In genomic region chr5:122951913-122952641, GRCm38 (mm10) we compare ENCODE assay signal across 7 mouse cellular contexts. TPM values are rescaled to one million over a fixed set of nuclear protein-coding genes. Genes with fewer than 3 reads are reported as not detected.
DNase-seq lines count a peak whose midpoint lies in the region; ATAC-seq and TF ChIP-seq lines count a peak whose summit lies in the region.

No protein-coding gene starts in this region.

- 4% methylated on average over 57 of the region's 59 CpGs for WGBS in heart, embryonic 16.5 days
- 1% methylated on average over 57 of the region's 59 CpGs for WGBS in midbrain, embryonic 11.5 days
- 6% methylated on average over 59 of the region's 59 CpGs for WGBS in stomach, postnatal 0 days

- peaks cover 3% of the 10 kb centered on the region; the same call in 1 of the 2 replicates for H3K36me3 ChIP-seq in heart, embryonic 16.5 days (ENCODE audit: control insufficient read depth, insufficient read depth)
- H3K36me3 ChIP-seq in midbrain, embryonic 11.5 days (ENCODE audit: control insufficient read depth, insufficient read depth, low read length), result 0 out of 2 replicates have a peak, but pooled peaks cover 4% of the 10 kb centered on the region
- H3K36me3 ChIP-seq in stomach, postnatal 0 days (ENCODE audit: control insufficient read depth, insufficient read depth, low read length), result no peaks in the 10 kb centered on the region

- TF ChIP-seq EP300 in stomach, postnatal 0 days (optimal IDR thresholded peaks at IDR 0.05), result no peak

- peak overlapping the region; percentile 75 for H3K9ac ChIP-seq in heart, embryonic 16.5 days (ENCODE audit: low read length)
- peak overlapping the region; percentile 60 for H3K9ac ChIP-seq in midbrain, embryonic 11.5 days (ENCODE audit: low read length)
- H3K9ac ChIP-seq in stomach, postnatal 0 days (ENCODE audit: low read length), result peak overlapping the region; percentile 55

- ATAC-seq in heart, embryonic 16.5 days (replicated peaks; ENCODE audit: extremely low read depth, insufficient read depth, low FRiP score), result peak; percentile 16
- peak; percentile 22; the same call in 1 of the 2 replicates for ATAC-seq in midbrain, embryonic 11.5 days (ENCODE audit: low FRiP score)
- ATAC-seq in stomach, postnatal 0 days (ENCODE audit: low FRiP score, low TSS enrichment), result peak; percentile 45

- H3K27me3 ChIP-seq in heart, embryonic 16.5 days (ENCODE audit: control insufficient read depth, insufficient read depth, low read length), result peaks cover 6% of the 10 kb centered on the region
- H3K27me3 ChIP-seq in midbrain, embryonic 11.5 days (ENCODE audit: control insufficient read depth, insufficient read depth, low read length), result peaks cover 15% of the 10 kb centered on the region
- H3K27me3 ChIP-seq in stomach, postnatal 0 days (ENCODE audit: control insufficient read depth, insufficient read depth, low read length), result no peaks in the 10 kb centered on the region

- peak overlapping the region; percentile 98 for H3K4me2 ChIP-seq in heart, embryonic 16.5 days (ENCODE audit: low read depth, low read length)
- peak overlapping the region; percentile 72 for H3K4me2 ChIP-seq in midbrain, embryonic 11.5 days
- H3K4me2 ChIP-seq in stomach, postnatal 0 days (replicated peaks; ENCODE audit: low read depth), result peak overlapping the region; percentile 82

- H3K4me3 ChIP-seq in heart, embryonic 16.5 days (ENCODE audit: low read length), result peak overlapping the region; percentile 61
- peak overlapping the region; percentile 36 for H3K4me3 ChIP-seq in midbrain, embryonic 11.5 days (ENCODE audit: low read depth, low read length)
- peak overlapping the region; percentile 37 for H3K4me3 ChIP-seq in stomach, postnatal 0 days (ENCODE audit: low read depth, low read length)

- peak; percentile 70 to 72 for DNase-seq in B cell, adult 2 months
- DNase-seq in CD4-positive helper T cell, adult 2 months (ENCODE audit: low read depth, low spot score), result peak; percentile 68
- peak; percentile 49 to 59 for DNase-seq in cerebellum, postnatal 25 days
- peak; percentile 31 to 53 for DNase-seq in kidney, postnatal 36 days
- DNase-seq in midbrain, embryonic 11.5 days (ENCODE audit: low spot score, missing footprints), result peak; percentile 93
- DNase-seq in stomach, postnatal 0 days (ENCODE audit: low spot score), result peak; percentile 49

- peak; percentile 9; the same call in 1 of the 2 replicates for TF ChIP-seq CTCF in stomach, postnatal 0 days (IDR thresholded peaks at IDR 0.05; ENCODE audit: low read depth)

- H3K9me3 ChIP-seq in heart, embryonic 16.5 days (replicated peaks; ENCODE audit: control insufficient read depth, low read length), result no peaks in the 10 kb centered on the region
- no peaks in the 10 kb centered on the region for H3K9me3 ChIP-seq in midbrain, embryonic 11.5 days (ENCODE audit: control insufficient read depth, low read length)
- no peaks in the 10 kb centered on the region for H3K9me3 ChIP-seq in stomach, postnatal 0 days (ENCODE audit: control insufficient read depth, low read length)

- H3K27ac ChIP-seq in heart, embryonic 16.5 days (ENCODE audit: low read length), result peak overlapping the region; percentile 94
- H3K27ac ChIP-seq in midbrain, embryonic 11.5 days (ENCODE audit: low read depth, low read length), result no peak overlapping the region
- no peak overlapping the region for H3K27ac ChIP-seq in stomach, postnatal 0 days (replicated peaks)

- peaks cover 18% of the 10 kb centered on the region for H3K4me1 ChIP-seq in heart, embryonic 16.5 days (ENCODE audit: control insufficient read depth, insufficient read depth, low read length)
- peaks cover 27% of the 10 kb centered on the region for H3K4me1 ChIP-seq in midbrain, embryonic 11.5 days (ENCODE audit: control insufficient read depth, insufficient read depth, low read length)
- peaks cover 13% of the 10 kb centered on the region for H3K4me1 ChIP-seq in stomach, postnatal 0 days (replicated peaks; ENCODE audit: control insufficient read depth, insufficient read depth)

RNA-seq across cellular contexts. Expression of gene Kdm2b, which starts 37.5 kb away (rescaled TPM):
- polyA plus RNA-seq in heart, embryonic 16.5 days (2015; fragmentation: Nextera tagmentation; extraction: Ambion mirVana), result 26.8 and 27.3 TPM in 2 replicates
- polyA plus RNA-seq in midbrain, embryonic 11.5 days (2014; fragmentation: Nextera tagmentation; extraction: Ambion mirVana), result 62.4 and 62.8 TPM in 2 replicates
- 15.3 and 15.5 TPM in 2 replicates for polyA plus RNA-seq in stomach, postnatal 0 days (2015; fragmentation: Nextera tagmentation; extraction: Ambion mirVana)

Comparison
In these comparisons a context has a peak if more than half of its experiments do, and no peak if none do; other contexts are left out.
1. DNase-seq: peak in every context shown above with its lines; median percentile 93 in midbrain, embryonic 11.5 days; 71 in B cell, adult 2 months; 68 in CD4-positive helper T cell, adult 2 months; 54 in cerebellum, postnatal 25 days; 49 in stomach, postnatal 0 days; 42 in kidney, postnatal 36 days.